Mouse (Mus musculus) lung, embryonic 15.5 days (tissue): ENCODE measurements around the gene Ift57. TPM values are rescaled to one million over a fixed set of nuclear protein-coding genes. Genes with fewer than 3 reads are reported as not detected.

Experiments used
- ATAC-seq: fragments of 200-750 bp; cut with Nextera tagmentation; 2 replicates; pipeline ENCODE4 v1.8.0; 2017; ENCODE audit warnings: moderate number of reproducible peaks, borderline replicate concordance; ENCODE audit not compliant: low FRiP score, low TSS enrichment; ENCODE audit errors: extremely low read depth
- H3K27ac ChIP-seq: fragments of 300-500 bp; sonication (generic); 2 replicates; pipeline ENCODE4 v1.5.1; 2015; ENCODE audit warnings: moderate library complexity, mild to moderate bottlenecking, inconsistent platforms
- H3K27me3 ChIP-seq: fragments of 300-500 bp; sonication (generic); 2 replicates; pipeline ENCODE4 v1.6.1; 2015; ENCODE audit warnings: inconsistent platforms
- H3K36me3 ChIP-seq: fragments of 300-500 bp; sonication (generic); 2 replicates; pipeline ENCODE4 v1.6.1; 2015; ENCODE audit warnings: inconsistent platforms
- H3K4me1 ChIP-seq: fragments of 300-500 bp; sonication (generic); 2 replicates; pipeline ENCODE4 v1.6.1; 2015; ENCODE audit warnings: inconsistent platforms
- H3K4me2 ChIP-seq: fragments of 300-500 bp; sonication (generic); 2 replicates; pipeline ENCODE4 v1.6.1; 2015; ENCODE audit warnings: inconsistent platforms, mild to moderate bottlenecking, moderate library complexity
- H3K4me3 ChIP-seq: fragments of 300-500 bp; sonication (generic); 2 replicates; pipeline ENCODE4 v1.5.1; 2015; ENCODE audit warnings: mild to moderate bottlenecking, inconsistent platforms
- H3K9ac ChIP-seq: fragments of 300-500 bp; sonication (generic); 2 replicates; pipeline ENCODE4 v1.6.1; 2015; ENCODE audit warnings: inconsistent platforms
- H3K9me3 ChIP-seq: fragments of 300-500 bp; sonication (generic); 2 replicates; pipeline ENCODE4 v1.6.1; 2016; ENCODE audit warnings: inconsistent platforms
- WGBS: fragments of 180-500 bp; shearing (Covaris S2); methylation state at CpG from one replicate; pipeline ENCODE4 v1.1.7; 2015; 5-methylcytosine and 5-hydroxymethylcytosine counted together
- polyA plus RNA-seq: library from polyadenylated mRNA; unstranded; fragments of >200 nt; fragmentation: Nextera tagmentation; extraction: Ambion mirVana; gene quantifications from 2 replicates; pipeline ENCODE4 v1.2.1, GENCODE M21; 2015

Gene Ift57
- polyA plus RNA-seq, 1 experiment from 2014 or later = 31.4 TPM

- Histone ChIP-seq H3K9me3 (no peaks in the 10 kb centered on the region), H3K9ac (no peak overlapping the region), H3K4me2 (no peak overlapping the region), H3K4me1 (no peaks in the 10 kb centered on the region), H3K36me3 (no peaks in the 10 kb centered on the region), H3K4me3 (no peak overlapping the region), H3K27me3 (no peaks in the 10 kb centered on the region), H3K27ac (no peak overlapping the region)
- ATAC-seq = peak; percentile 49; the same call in 1 of the 2 replicates
- WGBS = 41% methylated on average over 4 of the region's 4 CpGs
These were observed 115.4 kb downstream of the Ift57 start for GRCm38 (mm10) chr16:49814419-49814818.

Other genes starting within 250 kb of the Ift57 start
- 108 and 123 TPM in 2 replicates for gene Cd47, start 101.3 kb downstream of the Ift57 start, polyA plus RNA-seq